Mouse (Mus musculus) neutrophil, adult 5-6 weeks (primary cell): ENCODE data around the gene Schip1. TPM values are rescaled to one million over a fixed set of nuclear protein-coding genes. Genes with fewer than 3 reads are reported as not detected.

Experiments
- ATAC-seq: fragments of 151-379, 151-347 bp; 2 replicates; pipeline ENCODE4 v1.8.0; 2017; ENCODE audit warnings: mild to moderate bottlenecking, moderate TSS enrichment; ENCODE audit not compliant: insufficient number of reproducible peaks, poor library complexity, low FRiP score, severe bottlenecking; ENCODE audit errors: extremely low read depth
- total RNA-seq: library from RNA; stranded (forward); fragments of 200-1000 nt; gene quantifications from 2 replicates; pipeline ENCODE4 v1.2.3, GENCODE M21; 2017

The Schip1 gene
- total RNA-seq, 1 experiment from 2014 or later: 0.35 TPM

GRCm38 (mm10) chr3:68583771-68584511 is 519.3 kb downstream of the Schip1 start:
- ATAC-seq: no peak

GRCm38 (mm10) chr3:68585213-68585612 is 520.6 kb downstream of the Schip1 start:
- no peak for ATAC-seq

- no peak for ATAC-seq
Observed at GRCm38 (mm10) chr3:68586646-68587064, 522.1 kb downstream of the Schip1 start.

- no peak for ATAC-seq
Observed at GRCm38 (mm10) chr3:68587567-68588245, 523.1 kb downstream of the Schip1 start.

GRCm38 (mm10) chr3:68589220-68589840 is 524.7 kb downstream of the Schip1 start:
- no peak for ATAC-seq

GRCm38 (mm10) chr3:68590436-68590835 is 525.8 kb downstream of the Schip1 start:
- no peak for ATAC-seq

- no peak for ATAC-seq
Observed at GRCm38 (mm10) chr3:68592575-68592974, 528.0 kb downstream of the Schip1 start.

GRCm38 (mm10) chr3:68593073-68593867 is 528.7 kb downstream of the Schip1 start:
- ATAC-seq: no peak

- ATAC-seq: no peak
Observed at GRCm38 (mm10) chr3:68595316-68595925, 530.8 kb downstream of the Schip1 start.

- no peak for ATAC-seq
Observed at GRCm38 (mm10) chr3:68596938-68597337, 532.3 kb downstream of the Schip1 start.

- no peak for ATAC-seq
Observed at GRCm38 (mm10) chr3:68602891-68603290, 538.3 kb downstream of the Schip1 start.

GRCm38 (mm10) chr3:68604467-68604866 is 539.9 kb downstream of the Schip1 start:
- ATAC-seq: no peak

GRCm38 (mm10) chr3:68604962-68605361 is 540.4 kb downstream of the Schip1 start:
- ATAC-seq: no peak

GRCm38 (mm10) chr3:68605942-68606603 is 541.5 kb downstream of the Schip1 start:
- ATAC-seq: no peak

GRCm38 (mm10) chr3:68606730-68607129 is 542.1 kb downstream of the Schip1 start:
- ATAC-seq: no peak

- no peak for ATAC-seq
Observed at GRCm38 (mm10) chr3:68607336-68607735, 542.7 kb downstream of the Schip1 start.

GRCm38 (mm10) chr3:68608848-68609497 is 544.4 kb downstream of the Schip1 start:
- ATAC-seq: no peak

- no peak for ATAC-seq
Observed at GRCm38 (mm10) chr3:68610011-68610410, 545.4 kb downstream of the Schip1 start.
